Comparison of ENCODE assay signal across 16 mouse cellular contexts in genomic region chr2:4580666-4581065, GRCm38 (mm10).
DNase-seq lines count a peak whose midpoint lies in the region; ATAC-seq lines count a peak whose summit lies in the region.
"Had no signal": no experiment of that assay in that cellular context is flagged by ENCODE, and none has a peak within 500 bp of the region (broad histone marks: within the 10 kb centered on the region; RNA-seq: fewer than 3 reads in every experiment).

No protein-coding gene starts in this region.

- H3K27me3 ChIP-seq in neural tube, embryonic 13.5 days: no peaks in the 10 kb centered on the region
- H3K27me3 ChIP-seq in forebrain, embryonic 12.5 days: no peaks in the 10 kb centered on the region
- H3K27me3 ChIP-seq: kidney, embryonic 15.5 days; limb, embryonic 12.5 days had no signal

- H3K4me2 ChIP-seq in neural tube, embryonic 13.5 days: no peak overlapping the region
- no peak overlapping the region for H3K4me2 ChIP-seq in forebrain, embryonic 12.5 days
- H3K4me2 ChIP-seq: kidney, embryonic 15.5 days; limb, embryonic 12.5 days had no signal

- H3K9me3 ChIP-seq in neural tube, embryonic 13.5 days: no peaks in the 10 kb centered on the region
- no peaks in the 10 kb centered on the region for H3K9me3 ChIP-seq in forebrain, embryonic 12.5 days
- H3K9me3 ChIP-seq: forebrain, embryonic 10.5 days; kidney, embryonic 15.5 days; limb, embryonic 12.5 days had no signal

- 0 out of 2 replicates have a peak overlapping the region, but pooled peaks have one; percentile 56 for H3K27ac ChIP-seq in neural tube, embryonic 13.5 days (replicated peaks)
- H3K27ac ChIP-seq in forebrain, embryonic 12.5 days: no peak overlapping the region
- H3K27ac ChIP-seq: forebrain, embryonic 10.5 days; left cerebral cortex, adult 2 months; limb, embryonic 12.5 days; macrophage had no signal

- peaks cover 32% of the 10 kb centered on the region for H3K4me1 ChIP-seq in neural tube, embryonic 13.5 days (replicated peaks)
- H3K4me1 ChIP-seq in forebrain, embryonic 12.5 days: no peaks in the 10 kb centered on the region

- H3K4me3 ChIP-seq in neural tube, embryonic 13.5 days: no peak overlapping the region
- H3K4me3 ChIP-seq in forebrain, embryonic 12.5 days (replicated peaks): no peak overlapping the region
- H3K4me3 ChIP-seq: forebrain, embryonic 10.5 days; kidney, embryonic 15.5 days; left cerebral cortex, adult 2 months; limb, embryonic 12.5 days had no signal

- H3K36me3 ChIP-seq in neural tube, embryonic 13.5 days: peaks cover 30% of the 10 kb centered on the region
- peaks cover 65% of the 10 kb centered on the region for H3K36me3 ChIP-seq in forebrain, embryonic 12.5 days (replicated peaks)

- intact Hi-C loops in heart, postnatal 14 days (cut with DNase I): no loop called here

- ATAC-seq in neural tube, embryonic 13.5 days (ENCODE audit: low read depth): no peak
- ATAC-seq in granulocyte monocyte progenitor cell, adult 5-6 weeks (replicated peaks; ENCODE audit: poor library complexity, severe bottlenecking): peak; percentile 40
- no peak for ATAC-seq in forebrain, embryonic 12.5 days (ENCODE audit: low FRiP score)

- DNase-seq in heart, adult 11 months: peak; percentile 89
- DNase-seq in heart, postnatal 14 days: no peak
- no peak for DNase-seq in neural tube, embryonic 10.5 days (ENCODE audit: extremely low spot score, low spot score)
- peak; percentile 32 for DNase-seq in thymus, postnatal 14 days
- DNase-seq in retina, postnatal 1 day: no peak
- DNase-seq: cerebellum, adult 18-20 months; lung, adult 2 months; spleen, adult 18-20 months had no signal

- 79% methylated on average over 6 of the region's 6 CpGs for WGBS in neural tube, embryonic 13.5 days
- WGBS in forebrain, embryonic 12.5 days: 83% methylated on average over 6 of the region's 6 CpGs

- H3K9ac ChIP-seq in neural tube, embryonic 13.5 days: no peak overlapping the region
- H3K9ac ChIP-seq in forebrain, embryonic 12.5 days: no peak overlapping the region
- H3K9ac ChIP-seq: kidney, embryonic 15.5 days; limb, embryonic 12.5 days had no signal

Comparison
In these comparisons a context has a peak if more than half of its experiments do, and no peak if none do; other contexts are left out.
1. DNase-seq: peak in heart, adult 11 months (single experiment) and thymus, postnatal 14 days (single experiment); none in heart, postnatal 14 days (0 of 2), neural tube, embryonic 10.5 days (single experiment) and retina, postnatal 1 day (single experiment).